Mouse (Mus musculus) brain, embryonic 14.5 days (tissue): ENCODE measurements around the gene Dusp22.

Source experiments
- CTCF ChIP-seq: fragments of 200-500 bp; IDR thresholded peaks from 2 replicates; pipeline ENCODE4 v1.5.1; 2012; ENCODE audit warnings: inconsistent platforms, mild to moderate bottlenecking, moderate library complexity, borderline replicate concordance; ENCODE audit not compliant: insufficient read depth, insufficient read length; ENCODE audit errors: extremely low read depth
- POLR2A ChIP-seq: fragments of 200-500 bp; IDR thresholded peaks from 2 replicates; pipeline ENCODE4 v1.6.1; 2012; ENCODE audit warnings: mild to moderate bottlenecking, inconsistent platforms, borderline replicate concordance; ENCODE audit not compliant: poor library complexity, insufficient read depth, insufficient read length, severe bottlenecking; ENCODE audit errors: extremely low read depth

- no peak for TF ChIP-seq CTCF
- no peak for TF ChIP-seq POLR2A
These were observed 70.5 kb downstream of the Dusp22 start for GRCm38 (mm10) chr13:30730104-30730793.
